Mouse (Mus musculus) E14TG2a.4 (cell line): ENCODE measurements around the gene Slc9a9.

Source experiments
- CTCF ChIP-seq: conservative IDR thresholded peaks from 2 replicates; pipeline ENCODE4 v1.5.1; 2014; ENCODE audit warnings: low read length
- NANOG ChIP-seq: IDR thresholded peaks from 2 replicates; pipeline ENCODE4 v1.6.1; 2014; ENCODE audit warnings: borderline replicate concordance, low read length, mixed read lengths

DNA sequence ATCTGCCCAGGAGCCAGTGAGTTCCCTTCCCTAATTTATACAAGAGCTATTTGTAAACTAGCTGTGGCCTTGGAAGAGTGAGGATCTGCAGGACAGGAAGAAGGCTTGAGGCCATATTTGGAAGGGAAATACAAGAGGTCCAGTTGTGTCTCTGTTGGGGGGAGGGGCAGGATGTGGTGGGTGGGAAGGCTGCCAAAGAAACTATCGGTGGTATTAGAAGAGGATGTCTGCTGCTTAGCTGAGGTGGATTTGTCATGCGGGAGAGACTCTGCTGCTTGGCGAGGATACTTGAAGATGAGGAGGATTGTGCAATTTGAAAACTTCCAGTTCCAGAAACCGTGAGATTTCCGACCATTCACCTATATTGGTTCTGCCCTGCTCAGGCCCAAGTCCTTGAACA, 524.4 kb downstream of the Slc9a9 start:
- no peak for TF ChIP-seq CTCF
- no peak for TF ChIP-seq NANOG
